10 mouse cellular contexts compared by ENCODE assay signal in the genomic region with DNA sequence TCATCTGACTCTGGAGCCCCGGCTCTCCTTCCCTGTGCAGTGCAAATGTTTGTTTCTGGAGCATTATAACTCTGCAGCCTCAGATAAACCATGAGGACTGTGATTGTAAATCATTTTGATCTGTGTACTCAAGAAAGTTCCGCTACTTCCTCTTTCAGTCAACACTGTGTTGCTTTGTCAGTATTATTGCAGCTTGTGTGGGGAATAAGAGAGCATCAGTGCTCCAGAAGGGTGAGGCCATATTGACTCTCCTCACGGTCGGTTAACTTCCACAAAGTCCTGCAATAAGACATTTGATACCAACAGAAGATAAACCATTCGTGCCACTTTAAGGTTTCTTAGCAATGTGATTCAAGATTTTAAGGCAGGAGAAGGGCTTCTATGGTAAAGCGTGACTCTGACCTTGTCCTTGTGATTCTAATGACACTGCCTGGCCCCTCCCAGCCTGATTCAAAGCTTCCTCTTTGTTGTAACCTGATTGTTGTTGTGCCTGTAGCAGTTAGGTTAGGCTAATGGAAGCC.
DNase-seq lines count a peak whose midpoint lies in the region; ATAC-seq and TF ChIP-seq lines count a peak whose summit lies in the region.
"Had no signal": no experiment of that assay in that cellular context is flagged by ENCODE, and none has a peak within 500 bp of the region (broad histone marks: within the 10 kb centered on the region; RNA-seq: fewer than 3 reads in every experiment).

No protein-coding gene starts in this region.

- no peak overlapping the region for H3K27ac ChIP-seq in liver, adult 2 months (replicated peaks; ENCODE audit: insufficient read depth, low read depth, low read length)
- H3K27ac ChIP-seq in liver, embryonic 11.5 days (ENCODE audit: low read depth, low read length), result no peak overlapping the region
- H3K27ac ChIP-seq in stomach, embryonic 16.5 days (ENCODE audit: low read length), result peak overlapping the region; percentile 21
- no peak overlapping the region for H3K27ac ChIP-seq in midbrain, embryonic 16.5 days (ENCODE audit: low read length)
- H3K27ac ChIP-seq: left cerebral cortex, adult 2 months had no signal

- no peaks in the 10 kb centered on the region for H3K36me3 ChIP-seq in liver, adult 2 months (ENCODE audit: control insufficient read depth, insufficient read depth, low read length)
- 0 out of 2 replicates have a peak, but pooled peaks cover 2% of the 10 kb centered on the region for H3K36me3 ChIP-seq in liver, embryonic 11.5 days (ENCODE audit: control insufficient read depth, insufficient read depth, low read length)
- no peaks in the 10 kb centered on the region for H3K36me3 ChIP-seq in stomach, embryonic 16.5 days (ENCODE audit: control insufficient read depth, insufficient read depth, low read length)
- no peaks in the 10 kb centered on the region for H3K36me3 ChIP-seq in midbrain, embryonic 16.5 days (ENCODE audit: control insufficient read depth, insufficient read depth, low read length)

- no peaks in the 10 kb centered on the region for H3K79me2 ChIP-seq in liver, adult 2 months (ENCODE audit: control insufficient read depth, insufficient read depth, low read length)

- H3K27me3 ChIP-seq in liver, adult 2 months (ENCODE audit: control insufficient read depth, insufficient read depth, low read length), result no peaks in the 10 kb centered on the region
- H3K27me3 ChIP-seq in liver, embryonic 11.5 days (replicated peaks; ENCODE audit: control insufficient read depth, insufficient read depth, low read length), result no peaks in the 10 kb centered on the region
- H3K27me3 ChIP-seq in stomach, embryonic 16.5 days (ENCODE audit: control insufficient read depth, insufficient read depth, low read length), result no peaks in the 10 kb centered on the region
- no peaks in the 10 kb centered on the region for H3K27me3 ChIP-seq in midbrain, embryonic 16.5 days (ENCODE audit: control insufficient read depth, insufficient read depth, low read depth, low read length)
- H3K27me3 ChIP-seq: megakaryocyte, embryonic 14.5 days had no signal

- no peak overlapping the region for H3K9ac ChIP-seq in liver, adult 2 months (ENCODE audit: low read depth, low read length)
- no peak overlapping the region for H3K9ac ChIP-seq in liver, embryonic 11.5 days (ENCODE audit: low read depth, low read length)
- H3K9ac ChIP-seq in stomach, embryonic 16.5 days (ENCODE audit: low read length), result no peak overlapping the region
- no peak overlapping the region for H3K9ac ChIP-seq in midbrain, embryonic 16.5 days (ENCODE audit: low read depth, low read length)

- H3K9me3 ChIP-seq in liver, embryonic 11.5 days (ENCODE audit: control insufficient read depth, low read length), result no peaks in the 10 kb centered on the region
- no peaks in the 10 kb centered on the region for H3K9me3 ChIP-seq in stomach, embryonic 16.5 days (replicated peaks; ENCODE audit: control insufficient read depth, low read length)
- no peaks in the 10 kb centered on the region for H3K9me3 ChIP-seq in midbrain, embryonic 16.5 days (replicated peaks; ENCODE audit: control insufficient read depth, low read length, poor library complexity, severe bottlenecking)
- H3K9me3 ChIP-seq: megakaryocyte, embryonic 14.5 days had no signal

- H3K4me3 ChIP-seq in liver, adult 2 months (ENCODE audit: insufficient read depth, low read depth, low read length), result no peak overlapping the region
- no peak overlapping the region for H3K4me3 ChIP-seq in liver, embryonic 11.5 days (ENCODE audit: low read depth, low read length)
- no peak overlapping the region for H3K4me3 ChIP-seq in stomach, embryonic 16.5 days (replicated peaks; ENCODE audit: low read length)
- no peak overlapping the region for H3K4me3 ChIP-seq in midbrain, embryonic 16.5 days (ENCODE audit: low read depth, low read length)
- H3K4me3 ChIP-seq: left cerebral cortex, adult 2 months; megakaryocyte, embryonic 14.5 days had no signal

- ATAC-seq in liver, embryonic 11.5 days (replicated peaks; ENCODE audit: low FRiP score), result no peak
- peak; percentile 79 for ATAC-seq in common myeloid progenitor, adult 5-6 weeks (replicated peaks; ENCODE audit: low read depth, poor library complexity, severe bottlenecking)
- peak; percentile 85 for ATAC-seq in stomach, embryonic 16.5 days (ENCODE audit: insufficient read depth, low FRiP score)
- no peak for ATAC-seq in midbrain, embryonic 16.5 days

- no peak for TF ChIP-seq POLR2A in liver, adult 2 months (IDR thresholded peaks at IDR 0.05; ENCODE audit: extremely low read depth, insufficient read depth, low read length)

- DNase-seq in liver, adult 2 months (ENCODE audit: extremely low read depth, low read depth, low spot score), result peak; percentile 22
- no peak for DNase-seq in liver, embryonic 11.5 days (ENCODE audit: low spot score)
- DNase-seq in lung, postnatal 10 days, result peak; percentile 60
- DNase-seq in thymus, postnatal 14 days, result no peak
- DNase-seq in left cerebral cortex, postnatal 36 days (ENCODE audit: low spot score in 2 of 2), result no peak

- no peak overlapping the region for H3K4me2 ChIP-seq in liver, embryonic 11.5 days
- no peak overlapping the region for H3K4me2 ChIP-seq in stomach, embryonic 16.5 days (ENCODE audit: low read depth, low read length)
- no peak overlapping the region for H3K4me2 ChIP-seq in midbrain, embryonic 16.5 days (ENCODE audit: low read length)

- no peaks in the 10 kb centered on the region for H3K4me1 ChIP-seq in liver, adult 2 months (ENCODE audit: control insufficient read depth, insufficient read depth, low read length)
- no peaks in the 10 kb centered on the region for H3K4me1 ChIP-seq in liver, embryonic 11.5 days (replicated peaks; ENCODE audit: control insufficient read depth, insufficient read depth, low read length)
- 0 out of 2 replicates have a peak, but pooled peaks cover 7% of the 10 kb centered on the region for H3K4me1 ChIP-seq in stomach, embryonic 16.5 days (ENCODE audit: control insufficient read depth, insufficient read depth, low read length)
- H3K4me1 ChIP-seq in midbrain, embryonic 16.5 days (ENCODE audit: control insufficient read depth, insufficient read depth, low read length), result peaks cover 4% of the 10 kb centered on the region

- TF ChIP-seq CTCF in liver, adult 2 months (IDR thresholded peaks at IDR 0.05; ENCODE audit: low read depth, low read length), result no peak

- 69% methylated on average over 6 of the region's 6 CpGs for WGBS in liver, adult 2 months
- 65% methylated on average over 6 of the region's 6 CpGs for WGBS in liver, embryonic 11.5 days
- 22% methylated on average over 6 of the region's 6 CpGs for WGBS in stomach, embryonic 16.5 days
- 79% methylated on average over 6 of the region's 6 CpGs for WGBS in midbrain, embryonic 16.5 days

- intact Hi-C loops in left cerebral cortex, postnatal 36 days (cut with DNase I), result no loop called here

Comparison
In these comparisons a context has a peak if more than half of its experiments do, and no peak if none do; other contexts are left out.
1. DNase-seq: peak in liver, adult 2 months (single experiment) and lung, postnatal 10 days (single experiment); none in liver, embryonic 11.5 days (single experiment), thymus, postnatal 14 days (single experiment) and left cerebral cortex, postnatal 36 days (0 of 2).
2. ATAC-seq: peak in common myeloid progenitor, adult 5-6 weeks (single experiment) and stomach, embryonic 16.5 days (single experiment); none in liver, embryonic 11.5 days (single experiment) and midbrain, embryonic 16.5 days (single experiment).